Mouse (Mus musculus) retina, embryonic 14.5 days (tissue): ENCODE results near the gene Fbxo34.
"Not testable (repeated sequence)": the region's sequence is repeated elsewhere in the genome, so short reads cannot be mapped to it uniquely, and the experiment has no call there.

ENCODE experiments used
- DNase-seq: peaks from one replicate; pipeline ENCODE4 v3.0.0-alpha.2; 2015; ENCODE audit warnings: low spot score

The Fbxo34 gene

GRCm38 (mm10) chr14:47518619-47519018 is 68.4 kb downstream of the Fbxo34 start:
- DNase-seq = no peak

- DNase-seq = no peak
These were observed 70.7 kb downstream of the Fbxo34 start for GRCm38 (mm10) chr14:47520751-47521449.

- DNase-seq = no peak
These were observed 71.4 kb downstream of the Fbxo34 start for GRCm38 (mm10) chr14:47521609-47522008.

GRCm38 (mm10) chr14:47522301-47522700 is 72.1 kb downstream of the Fbxo34 start:
- DNase-seq = no peak

- no peak for DNase-seq
These were observed 75.2 kb downstream of the Fbxo34 start for GRCm38 (mm10) chr14:47525374-47525773.

GRCm38 (mm10) chr14:47525861-47526260 is 75.6 kb downstream of the Fbxo34 start:
- DNase-seq = no peak

- DNase-seq = no peak
These were observed 77.6 kb downstream of the Fbxo34 start for GRCm38 (mm10) chr14:47527833-47528232.

GRCm38 (mm10) chr14:47528293-47528692 is 78.1 kb downstream of the Fbxo34 start:
- DNase-seq = no peak

GRCm38 (mm10) chr14:47529019-47529418 is 78.8 kb downstream of the Fbxo34 start:
- peak; percentile 77 for DNase-seq

- not testable (repeated sequence) for DNase-seq
These were observed 79.4 kb downstream of the Fbxo34 start for GRCm38 (mm10) chr14:47529592-47529991.

- DNase-seq = no peak
These were observed 82.3 kb downstream of the Fbxo34 start for GRCm38 (mm10) chr14:47532496-47532895.

- DNase-seq = peak; percentile 77
These were observed 83.3 kb downstream of the Fbxo34 start for GRCm38 (mm10) chr14:47533365-47534175.

GRCm38 (mm10) chr14:47534176-47534525 is 83.9 kb downstream of the Fbxo34 start:
- no peak for DNase-seq

GRCm38 (mm10) chr14:47535096-47535495 is 84.9 kb downstream of the Fbxo34 start:
- no peak for DNase-seq

GRCm38 (mm10) chr14:47541325-47541948 is 91.2 kb downstream of the Fbxo34 start:
- DNase-seq = no peak

GRCm38 (mm10) chr14:47542283-47542682 is 92.1 kb downstream of the Fbxo34 start:
- no peak for DNase-seq

GRCm38 (mm10) chr14:47544286-47544685 is 94.1 kb downstream of the Fbxo34 start:
- DNase-seq = no peak

GRCm38 (mm10) chr14:47544877-47545276 is 94.7 kb downstream of the Fbxo34 start:
- DNase-seq = no peak

- no peak for DNase-seq
These were observed 101.4 kb downstream of the Fbxo34 start for GRCm38 (mm10) chr14:47551668-47552067.

- DNase-seq = no peak
These were observed 103.2 kb downstream of the Fbxo34 start for GRCm38 (mm10) chr14:47553380-47553779.

GRCm38 (mm10) chr14:47554236-47554635 is 104.0 kb downstream of the Fbxo34 start:
- no peak for DNase-seq

- DNase-seq = no peak
These were observed 105.0 kb downstream of the Fbxo34 start for GRCm38 (mm10) chr14:47555225-47555624.

GRCm38 (mm10) chr14:47560714-47561113 is 110.5 kb downstream of the Fbxo34 start:
- DNase-seq = no peak
